Mouse (Mus musculus) cortical plate, adult 2 months (tissue): Measurements from ENCODE around the gene Fam117b.

Experiments
- CTCF ChIP-seq: fragments of 200-500 bp; IDR thresholded peaks from 2 replicates; pipeline ENCODE4 v1.5.1; 2011; ENCODE audit warnings: mild to moderate bottlenecking, control low read depth, low read length; ENCODE audit not compliant: insufficient read depth; ENCODE audit errors: extremely low read depth
- POLR2A ChIP-seq: fragments of 200-500 bp; IDR thresholded peaks from 2 replicates; pipeline ENCODE4 v1.6.1; 2011; ENCODE audit warnings: mild to moderate bottlenecking, low read length, control low read depth; ENCODE audit not compliant: insufficient read depth; ENCODE audit errors: extremely low read depth

GRCm38 (mm10) chr1:59888018-59888417 lies 24.8 kb upstream of the Fam117b start:
- TF ChIP-seq CTCF, result no peak
- TF ChIP-seq POLR2A, result no peak
